Mouse (Mus musculus): ENCODE results near the gene Antxr1.

DNA sequence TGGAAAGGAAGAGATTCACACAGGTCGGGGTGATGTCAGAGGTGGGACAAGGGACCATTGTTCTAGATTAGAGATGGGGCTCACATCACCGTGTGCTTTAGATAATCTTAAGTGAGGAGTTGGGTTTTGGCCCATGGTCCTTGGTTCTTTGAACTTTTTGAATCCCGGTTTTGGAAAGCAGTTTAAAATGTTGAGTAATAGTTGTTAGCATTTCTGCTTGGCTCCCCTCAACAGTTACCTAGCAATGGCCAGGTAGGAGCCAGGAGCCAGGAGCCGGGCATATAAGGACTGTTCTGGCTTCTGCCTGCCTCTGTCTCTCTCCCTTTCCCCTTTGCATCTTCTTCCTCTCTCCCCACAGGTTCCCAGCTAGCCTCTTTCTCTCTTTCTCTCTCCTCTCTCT lies 62.5 kb downstream of the Antxr1 start:
- TF ChIP-seq POLR2A (IDR thresholded peaks at IDR 0.05; ENCODE audit: insufficient read depth, low read depth, low read length) (no peak), CTCF (IDR thresholded peaks at IDR 0.05; ENCODE audit: insufficient read depth, low read depth, low read length) (no peak)

All from olfactory bulb, adult 2 months (tissue).